Mouse (Mus musculus) megakaryocyte, embryonic 14.5 days (primary cell): ENCODE data around the gene Ttc30a1.

ENCODE experiments used
- FLI1 ChIP-seq: IDR thresholded peaks from 2 replicates; pipeline ENCODE4 v1.6.1; 2012; ENCODE audit warnings: low read length, inconsistent platforms, mixed read lengths
- GATA1 ChIP-seq: IDR thresholded peaks from 3 replicates; pipeline ENCODE4 v1.6.1; 2012; ENCODE audit warnings: mixed read lengths, low read length, inconsistent platforms, borderline replicate concordance

DNA sequence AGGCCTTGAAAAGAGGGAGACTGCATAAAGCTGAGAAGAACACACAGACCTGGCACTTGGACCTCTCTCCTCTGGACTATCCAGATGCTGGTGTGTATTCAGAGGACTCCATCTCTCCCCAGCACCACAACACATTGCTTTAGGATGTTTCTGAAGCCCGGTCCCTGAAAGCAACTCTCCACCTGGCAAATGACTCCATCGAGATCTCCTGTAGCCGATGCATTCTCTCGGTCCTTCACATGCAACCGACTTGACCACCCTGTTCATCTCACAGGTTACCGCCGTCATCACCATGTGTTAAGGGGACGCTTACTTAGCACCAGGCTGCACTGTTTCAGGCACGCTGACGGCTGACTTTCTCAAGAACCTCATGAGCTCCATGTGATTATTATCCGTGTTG, 13.1 kb upstream of the Ttc30a1 start:
- TF ChIP-seq GATA1 (no peak), FLI1 (no peak)
